Mouse (Mus musculus) spleen, postnatal 4 days (tissue): Measurements from ENCODE around the gene Pms1.

Experiments used
- DNase-seq, 2 experiments: peaks; one replicate each; pipeline ENCODE4 v3.0.0; 2022; ENCODE audit warnings: low spot score in 2 of 2

The Pms1 gene

DNA sequence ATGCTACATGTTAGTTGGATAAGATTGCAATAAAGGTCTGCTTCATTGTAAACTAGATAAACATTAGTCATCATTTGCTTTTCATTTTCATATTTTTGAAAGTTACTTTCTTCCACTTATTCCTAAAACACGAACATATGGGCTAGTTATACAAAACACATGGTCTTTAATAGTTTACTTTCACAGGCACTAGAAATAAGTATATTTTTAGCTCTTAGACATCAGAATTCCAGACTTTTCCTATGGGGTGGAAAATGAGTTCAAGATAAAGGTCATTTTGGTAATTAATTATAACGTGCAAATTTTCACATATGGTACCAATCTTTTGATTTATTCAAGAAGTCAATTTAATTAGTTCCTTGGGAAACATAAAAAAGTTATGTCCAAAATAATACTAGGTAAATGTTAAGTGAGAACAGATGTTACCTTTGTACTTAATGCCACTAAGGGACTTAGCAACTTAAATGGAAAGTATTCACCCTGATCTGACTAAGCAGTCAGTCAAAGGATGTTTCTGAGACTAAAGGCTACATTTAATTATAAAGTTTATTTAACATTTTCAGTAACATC, 95.1 kb downstream of the Pms1 start:
- no peak for DNase-seq

DNA sequence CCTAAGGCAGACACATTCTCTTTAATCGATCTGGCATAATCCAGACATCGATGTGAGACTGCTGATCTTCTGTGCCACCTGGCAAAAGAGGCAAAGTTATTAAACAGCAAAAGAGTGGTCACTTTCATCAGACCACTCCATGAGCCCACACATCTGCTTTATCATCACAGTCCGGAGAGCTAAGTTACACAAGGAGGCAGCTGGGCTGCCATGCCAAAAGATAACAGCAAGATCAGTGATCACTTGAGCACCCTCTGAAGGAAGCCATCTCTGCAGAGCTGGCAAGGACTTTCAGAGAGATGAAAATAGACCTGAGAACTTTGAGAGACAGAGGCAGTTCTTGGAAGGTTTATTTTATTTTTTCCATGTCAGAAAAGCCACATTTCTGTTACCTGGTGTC, 102.3 kb downstream of the Pms1 start:
- no peak for DNase-seq

DNA sequence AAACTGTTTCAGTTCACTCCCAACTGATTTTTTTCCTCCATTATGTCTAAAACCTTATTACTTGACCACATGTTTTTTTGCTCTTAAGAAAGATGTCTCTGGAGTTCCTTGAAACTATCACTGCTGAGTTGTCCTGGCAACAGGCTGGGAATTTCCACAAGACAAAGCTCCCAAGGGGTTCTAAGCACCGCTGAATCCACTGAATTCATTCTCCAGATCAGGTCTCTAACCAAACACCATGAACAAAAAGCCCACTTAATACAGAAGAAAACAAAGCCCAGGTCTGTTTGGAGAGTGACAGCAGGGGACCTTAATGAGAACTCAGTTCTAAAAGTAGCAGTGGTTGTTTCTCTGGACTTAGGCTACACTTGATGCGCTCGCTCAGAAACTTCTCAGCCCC, 105.6 kb downstream of the Pms1 start:
- DNase-seq, result no peak

DNA sequence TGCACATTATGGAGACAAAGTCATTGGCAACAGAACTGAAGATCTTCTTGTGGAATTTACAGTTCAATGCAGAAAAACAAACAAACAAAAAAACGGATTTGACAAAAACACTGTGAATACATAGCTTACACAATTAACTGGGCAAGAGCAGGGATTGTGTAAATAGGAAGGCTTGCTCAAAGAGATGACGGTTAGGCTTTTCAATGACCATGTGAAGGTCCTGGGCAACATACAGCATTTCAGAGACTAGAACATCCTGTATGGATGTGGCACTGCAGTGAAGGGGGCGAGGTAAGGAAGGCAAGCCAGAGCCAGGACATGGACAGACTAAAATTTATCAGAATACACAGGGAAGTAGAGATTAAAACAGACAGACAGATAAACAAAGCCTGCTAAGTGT, 107.2 kb downstream of the Pms1 start:
- DNase-seq, result no peak

DNA sequence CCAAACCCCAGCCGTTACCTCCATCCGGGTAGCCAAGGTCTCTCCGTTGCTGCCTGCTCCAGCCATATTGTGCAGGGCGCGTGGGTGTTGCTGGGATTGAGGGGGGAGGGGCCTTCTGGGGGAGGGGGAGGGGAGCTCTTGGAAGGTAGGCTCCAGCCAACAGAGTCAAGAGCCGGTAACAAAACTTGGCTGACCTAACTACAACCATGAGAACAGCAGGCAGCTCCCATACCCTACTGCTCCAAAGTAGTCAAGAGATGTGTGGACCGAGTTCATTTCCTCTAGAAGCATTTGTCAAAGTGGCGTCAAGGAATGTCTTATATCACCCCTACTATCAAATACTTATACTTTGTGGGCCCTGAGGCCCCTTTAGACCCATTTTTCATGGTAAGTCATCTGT, 109.3 kb downstream of the Pms1 start, which contains the start of gene 1700019A02Rik:
TSS of gene 1700019A02Rik (minus strand) at position 101 of the 400 bp plus-strand sequence.
- no peak for DNase-seq

DNA sequence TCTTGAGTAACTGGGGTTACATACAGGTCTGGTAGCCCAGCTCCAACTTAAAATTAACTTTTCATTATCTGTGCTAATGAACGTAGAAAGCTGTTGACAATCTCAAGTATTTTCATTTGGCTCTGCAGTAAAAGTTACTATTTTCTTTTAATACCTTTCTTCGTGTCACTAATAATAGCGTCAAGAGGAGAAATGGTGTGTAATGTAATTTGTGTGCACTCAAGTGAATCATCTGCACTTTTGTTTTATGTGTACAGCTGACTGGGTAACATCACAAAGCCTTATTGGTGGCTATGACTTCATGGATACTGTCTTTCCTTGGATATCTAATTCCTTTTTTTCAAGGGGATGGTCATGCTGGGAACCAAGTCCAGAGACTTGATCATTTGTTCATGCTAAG, 110.5 kb downstream of the Pms1 start:
- no peak for DNase-seq

DNA sequence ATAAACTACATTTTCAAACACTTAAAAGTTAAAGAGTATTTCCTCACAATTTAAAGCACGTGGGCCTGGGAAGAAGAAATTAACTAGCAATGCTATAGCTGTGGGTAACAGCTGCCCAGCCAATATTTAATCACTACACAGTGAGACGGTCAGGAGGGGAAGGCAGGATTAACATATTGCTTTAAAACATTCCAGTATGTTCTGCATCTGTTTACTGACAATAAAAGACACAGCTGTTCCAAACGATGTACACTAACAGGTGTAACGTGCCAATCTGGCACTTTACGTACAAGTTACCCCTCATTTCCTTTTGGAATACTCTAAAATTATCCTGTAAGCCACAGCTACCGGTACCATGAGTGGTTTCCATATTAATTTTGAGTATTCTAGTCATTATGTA, 139.1 kb downstream of the Pms1 start:
- no peak for DNase-seq
